Mouse (Mus musculus) kidney, adult 2 months (tissue): ENCODE measurements around the gene Slc22a8.

ENCODE experiments used
- CTCF ChIP-seq: fragments of 200-500 bp; conservative IDR thresholded peaks from 2 replicates; pipeline ENCODE4 v1.5.1; 2011; ENCODE audit warnings: low read depth, mild to moderate bottlenecking, control low read depth, low read length, moderate library complexity, mixed read lengths; ENCODE audit not compliant: insufficient read depth, insufficient read length
- POLR2A ChIP-seq: fragments of 200-500 bp; IDR thresholded peaks from one replicate; pipeline ENCODE4 v1.6.1; 2011; ENCODE audit warnings: low read depth, low read length, control low read depth

GRCm38 (mm10) chr19:8656341-8656740 lies 65.3 kb downstream of the Slc22a8 start:
- no peak for TF ChIP-seq CTCF
- TF ChIP-seq POLR2A: no peak
